Mouse (Mus musculus) gastrocnemius, postnatal 14 days (tissue): ENCODE results near the gene Pdcl2. TPM values are rescaled to one million over a fixed set of nuclear protein-coding genes. Genes with fewer than 3 reads are reported as not detected.

ENCODE experiments used
- DNase-seq: peaks from one replicate; pipeline ENCODE4 v3.0.0; 2021; ENCODE audit warnings: mixed read lengths
- intact Hi-C: fragments of 180-260 bp; cut with DNase I; formaldehyde crosslinking; loops from one replicate; pipeline ENCODE4 v1.15.1; 2025; ENCODE audit warnings: low total_unique reads
- total RNA-seq, 2 experiments: library from RNA; stranded (reverse); gene quantifications; 2 replicates each; pipeline ENCODE4 v1.2.3; 2021

The Pdcl2 gene
- total RNA-seq, 2 experiments from 2014 or later, result not detected

DNA sequence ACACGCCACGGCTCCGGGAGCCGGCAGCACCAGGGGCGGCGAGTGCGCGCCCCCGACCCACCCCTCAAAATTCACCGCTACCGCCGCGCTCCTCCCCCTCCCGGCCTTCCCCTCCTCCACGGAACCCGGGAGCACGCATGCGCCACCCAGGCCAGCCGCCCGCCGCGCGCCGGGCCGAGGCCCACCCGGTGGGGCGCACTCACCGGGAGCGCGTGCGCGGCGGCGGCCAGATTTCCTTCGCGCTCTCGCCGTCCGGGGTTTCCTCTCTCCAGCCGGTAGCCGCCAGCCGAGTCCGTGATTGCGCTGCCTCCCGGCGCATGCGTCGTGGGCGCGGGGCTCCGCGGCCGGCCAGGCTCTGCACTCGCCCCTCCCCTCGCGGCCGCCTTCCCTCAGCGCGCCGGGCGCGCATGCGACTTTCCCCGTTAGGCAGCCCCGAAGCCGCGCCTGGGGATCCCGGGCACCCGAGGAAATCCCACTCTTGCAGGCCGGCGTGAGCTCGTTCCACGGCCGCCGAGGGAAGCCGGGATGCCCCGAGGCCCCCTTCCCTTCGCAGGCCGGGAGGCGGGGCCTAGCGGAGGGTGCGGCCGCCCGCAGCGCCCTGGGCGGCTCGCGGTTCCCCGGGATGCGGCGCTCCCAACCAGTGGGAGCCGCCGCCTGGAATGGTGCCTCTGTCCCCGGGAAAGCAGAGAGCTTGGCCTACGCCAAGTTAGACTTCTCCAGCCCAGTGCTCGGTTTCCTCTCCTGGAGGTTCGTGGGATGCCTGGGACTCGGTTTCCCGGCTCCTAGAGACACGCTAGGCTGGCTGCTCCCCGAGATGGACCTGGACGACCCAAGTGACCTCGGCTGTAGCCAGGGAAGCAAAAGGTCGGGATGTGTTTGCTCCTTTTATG is 26.3 kb downstream of the Pdcl2 start, which contains the start of gene Clock:
Gene Clock (minus strand): TSS at position 341 of the 890 bp plus-strand sequence.
- intact Hi-C loops, result loop anchor here (10.0 kb wide), 1 partner anchor 230 kb away; no protein-coding TSS in a partner anchor
- peak; percentile 91 for DNase-seq

DNA sequence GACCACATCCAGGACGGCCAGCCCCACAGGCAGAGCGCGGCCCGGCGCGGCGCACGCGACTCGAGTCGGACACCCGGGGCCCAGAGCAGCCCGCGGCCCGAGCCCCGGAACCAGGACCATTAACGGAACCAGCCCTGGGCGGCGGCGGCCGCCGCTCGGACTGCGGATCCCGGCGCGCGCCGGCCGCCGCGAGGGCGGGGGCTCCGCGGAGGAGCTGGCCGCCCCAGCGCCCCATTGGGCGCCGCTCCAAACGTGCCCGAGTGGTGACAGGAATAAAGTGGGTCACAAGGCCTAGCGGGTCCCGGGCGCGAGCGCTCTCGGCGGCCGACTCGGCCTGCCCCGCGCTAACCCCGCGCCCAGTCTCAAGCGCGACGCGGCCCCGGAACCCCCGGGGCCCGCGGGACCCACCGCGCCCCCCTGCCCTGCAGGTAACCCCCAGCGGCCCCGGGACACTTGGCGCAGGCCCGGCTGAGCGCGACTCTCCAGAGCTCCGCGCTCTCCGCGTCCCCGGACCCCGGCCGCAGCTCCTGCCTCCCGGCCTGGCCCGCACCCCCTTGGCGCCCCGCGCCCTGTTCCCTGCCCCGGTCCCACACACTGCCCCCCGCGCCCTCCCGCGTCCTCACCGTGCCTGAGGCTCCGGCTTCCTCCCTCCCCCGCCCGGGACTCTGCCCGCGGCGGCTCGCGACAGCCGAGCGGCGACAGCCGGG is 27.1 kb downstream of the Pdcl2 start:
- intact Hi-C loops, result loop anchor here (10.0 kb wide), 1 partner anchor 231 kb away; no protein-coding TSS in a partner anchor
- DNase-seq, result peak; percentile 89

DNA sequence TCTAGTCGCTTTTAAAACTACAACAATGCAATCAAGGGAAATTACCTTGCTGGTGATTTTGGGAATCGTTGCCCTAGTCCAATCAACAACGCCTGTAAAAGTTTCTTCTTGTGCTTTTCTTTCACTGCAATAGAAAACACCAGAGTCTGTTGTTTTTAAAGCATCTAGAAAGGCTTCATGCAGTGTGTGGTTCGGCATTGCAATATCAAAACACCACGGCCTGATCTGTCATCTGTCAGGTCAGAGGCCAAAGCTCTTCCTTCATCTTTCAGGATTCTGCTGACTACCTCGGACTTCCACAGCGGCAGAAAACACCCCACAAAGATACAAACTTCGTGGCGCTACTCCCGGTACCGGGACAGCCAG is 27.6 kb downstream of the Pdcl2 start:
- intact Hi-C loops, result loop anchor here (10.0 kb wide), 1 partner anchor 231 kb away; no protein-coding TSS in a partner anchor
- DNase-seq, result no peak

DNA sequence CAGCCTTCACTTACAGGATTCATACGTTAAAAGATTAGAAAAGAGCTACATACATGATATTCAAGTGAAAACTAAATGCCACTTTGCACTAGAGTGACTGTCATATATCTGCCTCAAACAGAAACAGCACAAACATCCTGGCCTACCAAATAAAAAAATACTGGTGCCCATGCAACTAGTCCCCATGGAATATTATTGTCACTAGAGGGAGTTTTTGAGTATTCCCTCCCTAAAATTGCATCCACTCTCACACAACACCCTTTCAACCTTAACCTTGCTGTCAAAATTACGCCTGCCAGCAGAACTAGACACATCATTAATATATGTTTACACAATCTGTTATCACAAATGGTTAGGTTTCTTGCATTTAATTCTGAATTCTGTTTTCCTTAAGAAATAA is 28.9 kb downstream of the Pdcl2 start:
- DNase-seq, result no peak
- intact Hi-C loops, result loop anchor here (10.0 kb wide), 1 partner anchor 233 kb away; no protein-coding TSS in a partner anchor

DNA sequence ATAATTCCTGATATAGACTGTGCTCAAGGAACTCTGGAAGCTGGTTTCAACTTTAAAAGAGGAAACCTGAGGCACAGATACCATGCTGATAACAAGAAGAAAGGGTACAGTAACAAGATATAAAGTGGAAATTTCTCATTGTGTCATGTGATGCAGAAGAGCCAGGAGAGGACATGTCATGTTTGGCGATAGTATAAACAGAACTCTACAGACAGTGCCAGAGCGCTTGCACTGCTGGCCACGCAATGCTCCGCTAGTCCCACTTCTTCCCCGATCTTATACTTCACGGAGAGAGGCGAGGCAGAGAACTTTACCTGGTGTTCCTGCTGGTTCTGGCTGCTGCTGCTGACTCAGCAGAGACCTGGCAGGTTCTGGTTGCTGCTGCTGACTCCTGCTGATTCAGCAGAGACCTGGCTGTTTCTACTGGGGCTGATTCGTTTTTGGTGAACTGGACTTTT is 41.7 kb downstream of the Pdcl2 start:
- intact Hi-C loops, result no loop called here
- no peak for DNase-seq

DNA sequence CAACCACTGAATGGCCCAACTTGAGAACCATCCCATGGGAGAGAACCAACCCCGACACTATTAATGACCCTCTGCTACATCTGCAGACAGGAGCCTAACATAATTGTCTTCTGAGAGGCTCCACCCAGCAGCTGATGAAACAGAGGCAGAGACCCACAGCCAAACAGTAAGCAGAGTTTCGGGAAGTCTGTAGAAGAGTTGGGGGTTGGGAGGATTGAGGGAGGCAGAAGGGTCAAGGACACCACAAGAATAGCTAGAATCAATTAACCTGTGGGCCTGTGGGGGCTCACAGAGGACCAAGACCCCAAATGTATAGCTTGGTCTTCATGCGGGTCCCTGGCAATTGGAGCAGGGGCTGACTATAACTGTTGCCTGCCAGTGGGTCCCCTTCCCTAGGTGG is 42.7 kb downstream of the Pdcl2 start:
- DNase-seq, result no peak
- intact Hi-C loops, result no loop called here

DNA sequence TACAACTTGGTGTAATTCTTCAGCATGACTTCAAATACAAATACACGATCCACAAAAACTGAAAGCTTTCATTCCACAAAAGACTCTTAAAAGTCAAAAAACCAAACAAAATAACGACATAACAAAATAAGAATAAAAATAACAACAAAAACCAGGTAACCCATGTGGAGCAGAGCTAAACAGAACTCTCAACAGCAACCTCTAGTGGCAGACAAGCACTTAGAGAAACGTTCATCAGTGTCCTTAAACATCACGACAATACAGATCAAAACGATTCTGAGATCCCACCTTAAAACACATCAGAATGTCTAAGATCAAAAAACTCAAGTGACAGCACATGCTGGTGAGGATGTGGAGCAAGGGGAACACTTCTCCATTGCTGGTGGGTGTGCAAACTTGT is 43.9 kb downstream of the Pdcl2 start:
- intact Hi-C loops, result no loop called here
- DNase-seq, result no peak

DNA sequence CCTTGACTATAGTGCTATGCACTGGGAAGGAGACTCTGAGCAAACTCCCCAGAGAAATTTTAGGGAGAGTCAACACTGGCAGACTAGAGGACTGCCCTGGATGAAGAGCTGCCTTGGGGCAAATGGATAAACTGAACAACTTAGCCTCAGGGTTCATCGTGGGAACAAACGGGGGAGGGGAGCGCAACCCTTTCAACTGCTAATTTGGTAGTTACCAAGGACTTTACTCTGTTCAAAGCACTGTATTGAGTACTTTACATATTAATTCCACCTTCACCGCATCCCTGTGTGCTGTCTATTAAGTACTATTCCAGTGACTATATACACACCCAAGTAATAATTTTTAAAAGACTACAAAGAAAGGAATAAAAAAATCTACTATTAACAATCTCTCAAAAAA is 45.3 kb downstream of the Pdcl2 start:
- DNase-seq, result no peak
- intact Hi-C loops, result no loop called here

DNA sequence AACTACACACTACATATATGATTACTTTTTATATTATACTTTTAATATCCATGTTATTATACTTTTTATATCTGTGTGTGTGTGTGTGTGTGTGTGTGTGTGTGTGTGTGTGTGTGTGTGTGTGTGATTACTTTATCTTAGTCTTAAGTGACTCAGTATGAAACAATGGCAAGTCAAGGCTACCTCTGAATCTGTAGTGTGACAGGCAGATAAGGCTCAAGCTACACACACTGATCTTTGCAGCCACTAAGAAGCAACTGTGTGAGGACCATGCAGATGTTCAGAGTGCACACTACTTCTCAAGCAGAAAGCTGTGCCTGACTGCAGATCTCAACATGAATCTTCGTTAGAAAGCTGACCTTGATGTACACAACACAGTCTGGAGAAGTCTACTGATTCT is 47.1 kb downstream of the Pdcl2 start:
- no peak for DNase-seq
- intact Hi-C loops, result no loop called here

DNA sequence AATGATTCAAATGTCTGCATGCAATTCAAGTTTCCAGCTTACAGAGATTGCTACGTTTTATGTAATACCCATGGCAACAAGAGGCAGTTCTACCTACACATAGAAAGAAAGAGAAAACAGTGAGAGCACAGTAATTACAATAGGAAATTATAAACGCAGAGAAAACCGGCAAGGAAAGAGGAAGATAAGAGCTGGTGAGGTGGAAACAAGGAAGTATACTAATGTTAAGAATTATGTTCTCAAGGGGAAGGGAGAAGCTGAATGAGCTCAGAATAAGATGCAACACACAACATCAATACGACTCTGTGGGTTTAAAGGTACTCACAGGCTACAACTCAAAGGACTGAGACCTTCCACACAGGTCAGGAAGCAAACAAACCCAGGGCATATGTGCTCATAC is 56.0 kb downstream of the Pdcl2 start:
- intact Hi-C loops, result no loop called here
- DNase-seq, result no peak

Other genes starting within 250 kb of the Pdcl2 start
- gene Srd5a3, start 190.9 kb downstream of the Pdcl2 start, total RNA-seq, result 1 to 10 TPM; 5.3 to 7.7 TPM
- gene Tmem165, start 147.3 kb downstream of the Pdcl2 start, total RNA-seq, result 10 to 100 TPM; 20.7 to 22.8 TPM
- 10 to 100 TPM; 13.7 to 14.1 TPM for gene Clock, start 26.4 kb downstream of the Pdcl2 start, total RNA-seq
- not detected for gene Nmu, start 32.6 kb upstream of the Pdcl2 start, total RNA-seq
- gene Gm7271, start 152.9 kb upstream of the Pdcl2 start, total RNA-seq, result not detected
- 10 to 100 TPM; 13.1 to 15.1 TPM for gene Exoc1, start 198.2 kb upstream of the Pdcl2 start, total RNA-seq